Mouse (Mus musculus): ENCODE measurements at regions not wholly inside any gene's neighbourhood (a gene's known extent, or its start where the extent isn't known, plus 50 kb on each side); places are given as distances from the start of the nearest gene placed in this dataset.

DNA sequence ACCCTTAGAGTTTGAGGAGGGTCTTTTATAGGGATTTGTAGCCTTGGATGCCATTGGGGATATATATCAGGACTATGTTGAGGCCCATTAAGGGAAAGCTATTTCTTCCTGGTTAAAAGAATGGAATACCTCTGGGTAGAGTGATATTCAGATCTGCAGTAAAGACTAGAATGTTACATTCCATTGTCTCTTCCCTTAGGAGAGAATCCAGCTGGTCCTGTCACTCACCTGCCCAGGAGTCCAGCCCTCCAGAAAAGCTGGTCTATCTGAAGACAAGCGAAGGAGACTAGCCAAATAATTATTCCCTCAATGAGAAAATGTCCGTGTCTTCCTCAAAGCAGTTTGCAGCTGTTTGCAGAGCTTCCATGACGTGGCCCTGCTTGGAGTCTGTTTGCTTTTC lies 308.3 kb downstream of the Cog6 start:
- TF ChIP-seq POLR2A (IDR thresholded peaks at IDR 0.05; ENCODE audit: borderline replicate concordance, low read depth, low read length) (no peak), CTCF (IDR thresholded peaks at IDR 0.05; ENCODE audit: low read depth, low read length) (no peak)

Data from bone marrow macrophage, adult 2 months (primary cell).